Mouse (Mus musculus): ENCODE data around the gene Rps27a.
"Not testable (repeated sequence)": the region's sequence is repeated elsewhere in the genome, so short reads cannot be mapped to it uniquely, and the experiment has no call there.

DNA sequence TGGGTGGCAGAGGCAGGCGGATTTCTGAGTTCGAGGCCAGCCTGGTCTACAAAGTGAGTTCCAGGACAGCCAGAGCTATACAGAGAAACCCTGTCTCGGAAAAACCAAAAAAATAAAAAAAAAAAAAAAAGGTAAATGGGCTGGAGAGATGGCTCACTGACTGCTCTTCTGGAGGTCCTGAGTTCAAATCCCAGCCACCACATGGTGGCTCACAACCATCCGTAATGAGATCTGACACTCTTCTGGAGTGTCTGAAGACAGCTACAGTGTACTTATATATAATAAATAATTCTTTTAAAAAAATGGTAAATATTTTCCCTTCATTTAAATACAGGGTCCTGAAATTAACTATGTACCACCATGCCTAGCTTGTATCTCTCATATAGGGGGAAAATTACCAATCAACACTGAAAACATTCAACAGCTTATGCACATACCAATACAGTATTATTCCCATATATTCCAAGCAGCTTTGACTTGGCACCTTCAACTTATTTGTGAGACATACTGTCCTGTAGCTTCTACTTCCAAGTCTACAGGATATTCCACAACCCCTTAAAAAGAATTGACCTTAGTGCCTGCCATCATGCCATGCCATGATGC lies 2.7 kb downstream of the Rps27a start:
- not testable (repeated sequence) for TF ChIP-seq CTCF (IDR thresholded peaks at IDR 0.05; ENCODE audit: control insufficient read depth, insufficient read depth, low read length); POLR2A (IDR thresholded peaks at IDR 0.05; ENCODE audit: borderline replicate concordance, control insufficient read depth, low read depth, low read length)
